Mouse (Mus musculus) bone marrow macrophage, adult 2 months (primary cell): ENCODE measurements around the gene Fam71d. TPM values are rescaled to one million over a fixed set of nuclear protein-coding genes. Genes with fewer than 3 reads are reported as not detected.

Experiments used
- H3K27ac ChIP-seq: 2 replicates; pipeline ENCODE4 v1.5.1; 2012; ENCODE audit warnings: low read depth, low read length; ENCODE audit not compliant: insufficient read depth
- H3K4me1 ChIP-seq: 2 replicates; pipeline ENCODE4 v1.6.1; 2012; ENCODE audit warnings: low read length; ENCODE audit not compliant: control insufficient read depth, insufficient read depth
- H3K4me3 ChIP-seq: 2 replicates; pipeline ENCODE4 v1.5.1; 2012; ENCODE audit warnings: mild to moderate bottlenecking, low read length, moderate library complexity; ENCODE audit not compliant: insufficient read depth
- CTCF ChIP-seq: IDR thresholded peaks from 2 replicates; pipeline ENCODE4 v1.5.1; 2012; ENCODE audit warnings: low read depth, mild to moderate bottlenecking, low read length, moderate library complexity
- POLR2A ChIP-seq: IDR thresholded peaks from 2 replicates; pipeline ENCODE4 v1.6.1; 2012; ENCODE audit warnings: mild to moderate bottlenecking, low read depth, low read length, borderline replicate concordance
- polyA plus RNA-seq: library from polyadenylated mRNA; stranded (reverse); fragments of >200 nt; gene quantifications from 2 replicates; pipeline ENCODE4 v1.2.4, GENCODE M21; 2012; ENCODE audit not compliant: missing spikeins, insufficient read depth, insufficient read length

Gene Fam71d
- polyA plus RNA-seq, 1 experiment = not detected

- TF ChIP-seq CTCF (no peak), POLR2A (no peak)
- no peak overlapping the region for H3K27ac ChIP-seq
- H3K4me3 ChIP-seq = no peak overlapping the region
- H3K4me1 ChIP-seq = no peaks in the 10 kb centered on the region
These were observed 1.9 kb downstream of the Fam71d start for GRCm38 (mm10) chr12:78693281-78693680.

DNA sequence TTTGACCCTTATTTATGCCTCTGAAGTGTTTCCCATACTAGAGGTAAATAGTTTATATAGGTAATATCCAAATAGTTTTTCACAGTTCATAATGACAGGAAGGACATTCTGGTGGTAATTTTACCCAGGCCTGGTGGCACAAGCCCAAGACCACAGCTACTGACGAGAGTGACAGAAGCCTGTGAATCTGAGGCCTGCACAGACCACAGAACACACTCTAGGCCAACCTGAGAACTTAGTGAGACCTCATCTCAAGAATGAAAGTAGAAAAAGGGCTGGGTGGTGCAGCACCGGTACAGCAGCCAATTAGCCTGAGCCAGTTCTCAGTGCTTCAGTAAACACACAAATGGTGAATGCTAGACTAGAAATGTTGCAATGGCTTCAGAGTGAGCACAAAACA, 26.4 kb downstream of the Fam71d start:
- H3K4me1 ChIP-seq = no peaks in the 10 kb centered on the region
- TF ChIP-seq POLR2A (no peak), CTCF (no peak)
- no peak overlapping the region for H3K4me3 ChIP-seq
- no peak overlapping the region for H3K27ac ChIP-seq

DNA sequence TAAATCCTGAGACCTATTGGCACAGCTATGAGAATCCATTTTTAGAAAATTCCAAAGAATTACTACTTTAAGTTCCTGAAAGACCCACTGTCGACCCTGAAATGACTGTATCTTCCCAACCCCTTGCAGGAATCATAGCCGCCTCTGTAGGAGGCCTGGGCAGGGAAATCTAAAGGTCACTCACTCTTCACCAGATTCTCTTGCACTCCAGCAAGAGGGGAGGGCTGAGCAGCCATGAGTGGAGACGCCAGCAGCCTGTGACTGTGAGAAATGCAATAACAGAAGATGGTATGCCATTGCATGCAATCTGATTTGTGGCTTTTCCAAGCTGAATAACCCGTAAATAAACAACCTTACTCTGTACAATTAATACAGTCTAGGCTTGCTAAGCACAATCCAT, 36.4 kb downstream of the Fam71d start:
- Histone ChIP-seq H3K4me3 (no peak overlapping the region), H3K27ac (no peak overlapping the region)
- TF ChIP-seq POLR2A (no peak), CTCF (no peak)

GRCm38 (mm10) chr12:78739633-78740032, 48.3 kb downstream of the Fam71d start:
- Histone ChIP-seq H3K4me1 (no peaks in the 10 kb centered on the region), H3K27ac (no peak overlapping the region), H3K4me3 (no peak overlapping the region)
- TF ChIP-seq POLR2A = no peak
- TF ChIP-seq CTCF = no peak

More for the DNA sequence above, 36.4 kb downstream of the Fam71d start:
- no peaks in the 10 kb centered on the region for H3K4me1 ChIP-seq

- Histone ChIP-seq H3K4me1 (no peaks in the 10 kb centered on the region), H3K27ac (no peak overlapping the region), H3K4me3 (no peak overlapping the region)
- TF ChIP-seq POLR2A (no peak), CTCF (no peak)
These were observed 49.0 kb downstream of the Fam71d start for GRCm38 (mm10) chr12:78740289-78740688.

DNA sequence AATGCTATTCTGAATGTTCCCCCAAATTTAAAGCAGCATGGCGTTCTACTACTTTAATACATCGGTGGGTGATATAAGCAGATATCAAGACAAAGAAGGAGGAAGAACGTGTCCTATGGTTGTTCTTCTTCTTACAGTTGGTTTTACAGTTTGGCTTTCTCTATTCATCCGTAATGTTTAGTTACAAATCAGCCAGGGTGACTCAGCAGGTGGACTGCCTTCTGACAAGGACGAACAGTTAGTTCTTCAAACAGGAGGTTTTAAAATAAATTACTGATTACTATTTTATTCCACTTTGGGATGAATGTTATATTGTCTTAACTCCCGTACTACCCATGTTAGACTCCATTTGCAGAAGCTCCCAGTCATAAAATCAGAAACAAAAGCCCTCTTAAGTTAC, 54.9 kb downstream of the Fam71d start:
- Histone ChIP-seq H3K4me1 (no peaks in the 10 kb centered on the region), H3K4me3 (no peak overlapping the region), H3K27ac (no peak overlapping the region)
- no peak for TF ChIP-seq CTCF
- no peak for TF ChIP-seq POLR2A

DNA sequence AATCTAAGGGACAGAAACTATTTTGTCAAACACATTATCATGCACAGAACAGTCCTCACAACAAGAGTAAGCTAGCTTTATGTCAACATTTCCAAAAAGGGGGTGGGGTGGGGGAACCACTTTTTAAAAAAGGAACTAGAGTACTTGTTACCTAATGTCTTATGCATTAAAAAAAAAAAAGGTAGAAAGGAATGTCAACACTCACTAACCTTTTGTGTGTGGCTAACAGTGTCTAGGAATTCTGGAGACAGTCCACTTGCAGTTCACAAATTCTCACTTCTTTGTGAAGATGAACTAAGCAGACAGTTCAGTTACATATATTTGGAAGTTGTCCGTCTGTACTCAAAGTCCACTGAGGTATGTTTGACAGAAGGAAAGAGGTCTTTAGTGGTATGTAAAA, 56.1 kb downstream of the Fam71d start:
- Histone ChIP-seq H3K4me1 (no peaks in the 10 kb centered on the region), H3K4me3 (no peak overlapping the region), H3K27ac (no peak overlapping the region)
- no peak for TF ChIP-seq CTCF
- TF ChIP-seq POLR2A = no peak

- peak overlapping the region; percentile 72 for H3K4me3 ChIP-seq
- no peak overlapping the region for H3K27ac ChIP-seq
- TF ChIP-seq CTCF = no peak
- no peak for TF ChIP-seq POLR2A
- H3K4me1 ChIP-seq = no peaks in the 10 kb centered on the region
These were observed 56.8 kb downstream of the Fam71d start for GRCm38 (mm10) chr12:78748113-78748512.

DNA sequence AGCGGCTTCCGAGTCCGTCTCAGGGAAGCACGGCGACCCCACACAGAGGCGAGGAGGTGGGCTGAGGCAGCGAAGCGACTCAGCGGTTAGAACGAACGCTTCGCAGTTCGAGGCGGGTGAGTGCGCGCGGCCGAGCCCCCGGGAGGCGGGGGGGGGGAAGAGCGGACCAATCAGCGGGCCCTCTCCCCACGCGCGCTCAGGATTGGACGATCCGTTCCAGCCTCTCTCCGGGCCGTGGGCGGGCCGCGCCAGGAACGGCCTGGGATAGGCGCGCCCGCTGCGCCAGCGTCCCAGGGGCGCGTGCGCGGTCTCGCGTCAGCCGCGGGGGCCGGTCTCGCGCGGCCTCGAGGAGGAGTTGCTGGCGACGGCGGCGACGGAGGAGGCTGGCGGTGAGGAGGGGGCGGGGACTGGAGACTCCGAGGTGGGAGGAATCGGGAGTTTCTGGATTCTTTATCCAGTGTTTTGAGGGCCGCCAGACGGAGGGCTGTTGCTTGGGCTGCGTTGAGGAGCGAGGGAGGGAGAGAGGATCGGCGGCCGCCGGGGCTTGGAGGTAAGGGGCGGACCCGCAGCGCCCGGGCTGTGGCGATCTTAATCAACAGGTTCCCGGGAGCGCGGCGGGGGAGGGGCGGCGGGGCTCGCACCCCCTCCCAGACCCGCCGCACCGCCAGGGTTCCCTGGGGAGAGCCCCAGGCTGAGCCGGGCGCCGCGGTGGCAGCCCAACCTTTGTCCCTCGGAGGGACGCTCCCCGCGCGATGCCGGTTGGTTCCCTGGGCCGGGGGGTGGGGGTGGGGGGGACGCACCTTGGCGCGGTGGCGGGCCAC, 57.4 kb downstream of the Fam71d start, which contains the start of gene Mpp5:
Gene Mpp5 (plus strand): TSS at position 351 of the 821 bp plus-strand sequence.
- peak within 1 kb of the TSS; percentile 33; the same call in 1 of the 2 replicates for H3K27ac ChIP-seq

DNA sequence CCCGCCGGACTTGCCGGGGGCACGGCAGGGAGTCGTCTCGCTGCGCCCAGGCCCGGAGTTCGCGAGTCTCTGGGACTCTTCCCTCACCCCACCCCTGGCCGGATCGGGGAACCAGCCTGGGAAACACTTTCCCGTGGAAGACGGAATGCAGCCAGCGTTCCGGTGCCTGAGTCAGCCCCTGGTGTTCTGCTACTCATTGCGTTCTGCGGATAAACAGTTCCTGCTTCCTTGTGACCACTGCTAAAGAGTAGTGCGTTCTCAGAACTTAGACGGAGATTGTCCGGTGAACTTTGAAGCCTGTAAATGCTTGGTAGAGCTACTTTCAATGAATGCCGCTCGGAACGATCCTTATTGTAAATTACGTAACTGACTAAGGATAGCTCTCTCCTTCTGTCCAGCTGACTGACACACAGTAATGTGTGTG, 58.1 kb downstream of the Fam71d start:
- TF ChIP-seq POLR2A = no peak
- TF ChIP-seq CTCF = no peak
- Histone ChIP-seq H3K4me1 (no peaks in the 10 kb centered on the region), H3K27ac (peak overlapping the region; percentile 33; the same call in 1 of the 2 replicates), H3K4me3 (peak overlapping the region; percentile 89)

More for the DNA sequence above, 57.4 kb downstream of the Fam71d start, which contains the start of gene Mpp5:
- H3K4me1 ChIP-seq = no peaks in the 10 kb centered on the region
- TF ChIP-seq POLR2A = no peak
- no peak for TF ChIP-seq CTCF
- peak within 1 kb of the TSS; percentile 89 for H3K4me3 ChIP-seq

GRCm38 (mm10) chr12:78761979-78762378, 70.6 kb downstream of the Fam71d start:
- Histone ChIP-seq H3K27ac (no peak overlapping the region), H3K4me1 (no peaks in the 10 kb centered on the region), H3K4me3 (no peak overlapping the region)
- TF ChIP-seq POLR2A = no peak
- TF ChIP-seq CTCF = no peak
